Mouse (Mus musculus) thymus, adult 2 months (tissue): ENCODE measurements around the gene Neurl4.

ENCODE experiments used
- CTCF ChIP-seq: fragments of 200-500 bp; IDR thresholded peaks from 2 replicates; pipeline ENCODE4 v1.5.1; 2012; ENCODE audit warnings: mild to moderate bottlenecking, control low read depth, low read length, moderate library complexity, borderline replicate concordance; ENCODE audit not compliant: control insufficient read depth, poor library complexity, insufficient read depth; ENCODE audit errors: extremely low read depth
- POLR2A ChIP-seq: fragments of 200-500 bp; IDR thresholded peaks from 2 replicates; pipeline ENCODE4 v1.6.1; 2012; ENCODE audit warnings: mild to moderate bottlenecking, low read length, control low read depth, moderate library complexity; ENCODE audit not compliant: control insufficient read depth, poor library complexity, insufficient read depth; ENCODE audit errors: extremely low read depth

GRCm38 (mm10) chr11:69914372-69914764, 13.5 kb downstream of the Neurl4 start:
- no peak for TF ChIP-seq CTCF
- no peak for TF ChIP-seq POLR2A
